Mouse (Mus musculus) small intestine, adult 2 months (tissue): ENCODE data around the gene Selplg. TPM values are rescaled to one million over a fixed set of nuclear protein-coding genes. Genes with fewer than 3 reads are reported as not detected.

Experiments used
- H3K27ac ChIP-seq: fragments of 200-500 bp; 2 replicates; pipeline ENCODE4 v1.5.1; 2012; ENCODE audit warnings: low read depth, low read length, control low read depth, inconsistent platforms; ENCODE audit not compliant: insufficient read depth
- H3K27me3 ChIP-seq: fragments of 200-500 bp; 2 replicates; pipeline ENCODE4 v1.6.1; 2012; ENCODE audit warnings: mild to moderate bottlenecking, moderate library complexity, low read length, inconsistent platforms; ENCODE audit not compliant: control insufficient read depth, insufficient read depth
- H3K36me3 ChIP-seq: fragments of 200-500 bp; 2 replicates; pipeline ENCODE4 v1.6.1; 2012; ENCODE audit warnings: mild to moderate bottlenecking, low read length, control low read depth, inconsistent platforms; ENCODE audit not compliant: control insufficient read depth, insufficient read depth
- H3K4me1 ChIP-seq: fragments of 200-500 bp; 2 replicates; pipeline ENCODE4 v1.6.1; 2012; ENCODE audit warnings: low read length, inconsistent platforms, mixed read lengths; ENCODE audit not compliant: control insufficient read depth, insufficient read depth, insufficient read length
- H3K4me3 ChIP-seq: fragments of 200-500 bp; 2 replicates; pipeline ENCODE4 v1.5.1; 2012; ENCODE audit warnings: low read depth, mild to moderate bottlenecking, control low read depth, inconsistent platforms, low read length, moderate library complexity
- CTCF ChIP-seq: fragments of 200-500 bp; IDR thresholded peaks from 2 replicates; pipeline ENCODE4 v1.5.1; 2012; ENCODE audit warnings: low read depth, mild to moderate bottlenecking, control low read depth, inconsistent platforms, low read length, moderate library complexity, mixed read lengths; ENCODE audit not compliant: insufficient replicate concordance, insufficient read length; ENCODE audit errors: extremely low read depth
- POLR2A ChIP-seq: fragments of 200-500 bp; IDR thresholded peaks from 2 replicates; pipeline ENCODE4 v1.6.1; 2012; ENCODE audit warnings: low read depth, mild to moderate bottlenecking, control low read depth, inconsistent platforms, low read length, moderate library complexity
- WGBS: fragments of 180-500 bp; shearing (Covaris S2); methylation state at CpG from one replicate; pipeline ENCODE4 v1.1.7; 2018; 5-methylcytosine and 5-hydroxymethylcytosine counted together
- polyA plus RNA-seq: library from polyadenylated mRNA; depleted of rRNA; stranded (reverse); fragments of >200 nt; gene quantifications from 2 replicates; pipeline ENCODE4 v1.2.3, GENCODE M21; 2012

Gene Selplg
- polyA plus RNA-seq, 1 experiment = 52.3 TPM

GRCm38 (mm10) chr5:113844721-113845120, 12.3 kb upstream of the Selplg start:
- peaks cover 3% of the 10 kb centered on the region; the same call in 1 of the 2 replicates for H3K4me1 ChIP-seq
- H3K36me3 ChIP-seq = peaks cover 78% of the 10 kb centered on the region
- H3K27ac ChIP-seq = peak overlapping the region; percentile 14; the same call in 1 of the 2 replicates
- WGBS = 61% methylated on average over 7 of the region's 7 CpGs
- H3K4me3 ChIP-seq = no peak overlapping the region
- H3K27me3 ChIP-seq = no peaks in the 10 kb centered on the region
- TF ChIP-seq POLR2A = no peak
- TF ChIP-seq CTCF = peak; percentile 70; the same call in 1 of the 2 replicates

GRCm38 (mm10) chr5:113844106-113844505, 11.7 kb upstream of the Selplg start:
- H3K4me1 ChIP-seq = peaks cover 3% of the 10 kb centered on the region; the same call in 1 of the 2 replicates
- 82% methylated on average over 15 of the region's 15 CpGs for WGBS
- TF ChIP-seq POLR2A (no peak), CTCF (no peak)
- no peak overlapping the region for H3K4me3 ChIP-seq
- H3K27me3 ChIP-seq = no peaks in the 10 kb centered on the region
- H3K27ac ChIP-seq = no peak overlapping the region; the same call in 1 of the 2 replicates
- H3K36me3 ChIP-seq = peaks cover 72% of the 10 kb centered on the region

- WGBS = 90% methylated on average over 9 of the region's 9 CpGs
- TF ChIP-seq CTCF (no peak), POLR2A (no peak)
- Histone ChIP-seq H3K27ac (0 out of 2 replicates have a peak overlapping the region, but pooled peaks have one; percentile 7), H3K36me3 (peaks cover 63% of the 10 kb centered on the region), H3K27me3 (no peaks in the 10 kb centered on the region), H3K4me1 (peaks cover 3% of the 10 kb centered on the region; the same call in 1 of the 2 replicates), H3K4me3 (no peak overlapping the region)
Observed at GRCm38 (mm10) chr5:113842906-113843305, 10.5 kb upstream of the Selplg start.

- Histone ChIP-seq H3K27ac (peak overlapping the region; percentile 24; the same call in 1 of the 2 replicates), H3K36me3 (peaks cover 57% of the 10 kb centered on the region), H3K27me3 (no peaks in the 10 kb centered on the region), H3K4me3 (no peak overlapping the region), H3K4me1 (peaks cover 3% of the 10 kb centered on the region; the same call in 1 of the 2 replicates)
- TF ChIP-seq POLR2A (no peak), CTCF (no peak)
- 78% methylated on average over 9 of the region's 9 CpGs for WGBS
Observed at GRCm38 (mm10) chr5:113842244-113842643, 9.8 kb upstream of the Selplg start.

- whole genome bisulfite sequencing = 75% methylated on average over 23 of the region's 23 CpGs
- H3K4me1 ChIP-seq = peaks cover 3% of the 10 kb centered on the region; the same call in 1 of the 2 replicates
- no peaks in the 10 kb centered on the region for H3K27me3 ChIP-seq
- peaks cover 50% of the 10 kb centered on the region for H3K36me3 ChIP-seq
- H3K4me3 ChIP-seq = no peak overlapping the region
- no peak for TF ChIP-seq CTCF
- peak overlapping the region; percentile 24; the same call in 1 of the 2 replicates for H3K27ac ChIP-seq
Observed at GRCm38 (mm10) chr5:113841243-113842225, 9.1 kb upstream of the Selplg start.

- H3K4me1 ChIP-seq = peaks cover 3% of the 10 kb centered on the region; the same call in 1 of the 2 replicates
- no peaks in the 10 kb centered on the region for H3K27me3 ChIP-seq
- TF ChIP-seq POLR2A = no peak
- TF ChIP-seq CTCF = no peak
- no peak overlapping the region for H3K4me3 ChIP-seq
- H3K36me3 ChIP-seq = peaks cover 39% of the 10 kb centered on the region
- WGBS = 85% methylated on average over 4 of the region's 4 CpGs
- no peak overlapping the region for H3K27ac ChIP-seq
Observed at GRCm38 (mm10) chr5:113840443-113840842, 8.0 kb upstream of the Selplg start.

- Histone ChIP-seq H3K4me1 (no peaks in the 10 kb centered on the region; the same call in 1 of the 2 replicates), H3K36me3 (peaks cover 8% of the 10 kb centered on the region; the same call in 1 of the 2 replicates), H3K27ac (no peak overlapping the region), H3K27me3 (no peaks in the 10 kb centered on the region), H3K4me3 (no peak overlapping the region)
- WGBS = 72% methylated on average over 10 of the region's 10 CpGs
- TF ChIP-seq CTCF (no peak), POLR2A (no peak)
Observed at GRCm38 (mm10) chr5:113836961-113837360, 4.5 kb upstream of the Selplg start.
